Mouse (Mus musculus): ENCODE results near the gene Ctdspl2.

The Ctdspl2 gene

DNA sequence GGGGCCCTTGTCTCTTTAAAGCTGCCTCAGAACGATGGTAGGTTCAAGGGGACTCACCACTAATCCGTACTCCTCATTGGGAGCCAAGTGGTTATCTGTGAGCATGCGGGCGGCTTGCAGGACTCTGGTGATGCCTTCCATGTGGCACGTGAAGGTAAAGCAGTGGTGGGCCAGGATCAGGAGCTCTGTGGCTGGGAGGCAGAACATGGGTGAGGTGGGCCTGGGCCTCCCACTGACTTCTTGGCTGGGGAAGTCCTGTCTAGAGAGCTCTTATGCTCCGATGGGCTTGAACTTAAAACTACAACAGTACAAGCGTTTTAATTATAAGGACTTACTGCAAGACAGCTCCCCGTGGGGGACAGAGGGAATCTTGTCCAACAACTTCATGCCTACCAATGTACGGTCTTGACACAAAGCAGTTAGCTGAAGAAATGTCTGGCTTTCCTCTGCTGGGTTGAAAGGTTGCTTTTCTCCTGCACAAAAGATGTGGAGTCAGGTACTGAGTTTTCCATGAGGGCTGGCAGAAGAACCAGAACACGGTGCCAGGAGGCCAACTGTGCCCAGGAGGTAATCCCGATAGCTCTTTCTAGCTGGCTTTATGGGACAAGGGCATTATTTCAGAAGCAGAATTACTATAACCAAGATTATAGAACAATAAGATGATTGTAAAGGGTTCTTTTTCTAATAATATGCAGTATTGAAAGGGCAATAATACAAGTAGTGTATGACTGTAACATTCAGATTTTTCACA is 103.7 kb downstream of the Ctdspl2 start:
- DNase-seq (ENCODE audit: low read depth in 1 of 2, low spot score in 2 of 2), result no peak
